ENCODE assay signal across 9 mouse cellular contexts in the genomic region with DNA sequence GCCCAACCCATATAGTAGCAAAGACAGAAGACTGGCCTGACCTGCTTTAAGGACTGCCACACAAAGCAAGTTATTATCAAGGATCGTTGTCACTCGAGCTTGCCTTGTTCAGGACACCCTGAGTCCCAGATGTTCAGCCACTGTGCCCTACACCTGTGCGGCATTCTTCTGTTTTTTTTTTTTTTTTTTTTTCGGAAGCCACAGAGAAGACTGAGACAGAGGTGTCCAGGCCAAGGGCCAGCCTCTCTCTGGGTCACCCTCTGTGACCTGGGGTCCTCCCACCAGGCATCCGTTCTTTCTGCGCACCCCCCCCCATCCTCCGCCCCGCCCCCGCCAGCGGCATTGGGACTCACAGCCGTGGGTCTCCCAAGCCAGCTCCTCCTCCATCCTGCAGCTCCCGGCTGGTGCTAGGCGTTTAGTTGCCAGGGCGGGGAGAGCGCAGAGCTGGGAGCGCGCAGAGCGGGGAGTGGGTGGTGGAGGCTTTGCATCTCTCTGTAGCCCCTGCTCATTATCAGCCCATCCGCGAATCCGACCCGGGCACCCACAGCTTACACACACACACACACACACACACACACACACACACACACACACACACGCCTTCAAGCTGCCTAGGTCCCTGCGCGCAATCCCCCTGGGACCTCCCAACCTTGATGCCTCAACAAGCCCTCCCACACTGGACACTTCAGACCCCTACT. TPM values are rescaled to one million over a fixed set of nuclear protein-coding genes. Genes with fewer than 3 reads are reported as not detected.
DNase-seq lines count a peak whose midpoint lies in the region; ATAC-seq and TF ChIP-seq lines count a peak whose summit lies in the region.
"Had no signal": no experiment of that assay in that cellular context is flagged by ENCODE, and none has a peak within 500 bp of the region (broad histone marks: within the 10 kb centered on the region; RNA-seq: fewer than 3 reads in every experiment).

A gene (minus strand): TSS at position 387 of the 698 bp plus-strand sequence.

- 0 out of 2 replicates have a peak, but pooled peaks cover 6% of the 10 kb centered on the region for H3K4me1 ChIP-seq in hindbrain, postnatal 0 days (ENCODE audit: insufficient read depth, low read length)
- peaks cover 20% of the 10 kb centered on the region for H3K4me1 ChIP-seq in liver, embryonic 12.5 days

- H3K36me3 ChIP-seq in hindbrain, postnatal 0 days (ENCODE audit: insufficient read depth, low read length), result no peaks in the 10 kb centered on the region
- no peaks in the 10 kb centered on the region for H3K36me3 ChIP-seq in liver, embryonic 12.5 days

- 2% methylated on average over 22 of the region's 25 CpGs for WGBS in hindbrain, postnatal 0 days
- 28% methylated on average over 21 of the region's 25 CpGs for WGBS in liver, embryonic 12.5 days (ENCODE audit: insufficient replicate concordance)

- peak within 1 kb of the TSS; percentile 69 for H3K4me2 ChIP-seq in hindbrain, postnatal 0 days (ENCODE audit: low read depth, low read length)
- peak within 1 kb of the TSS; percentile 38 for H3K4me2 ChIP-seq in liver, embryonic 12.5 days

- peak within 1 kb of the TSS; percentile 67 for H3K27ac ChIP-seq in hindbrain, postnatal 0 days
- no peak within 1 kb of the TSS for H3K27ac ChIP-seq in liver, embryonic 12.5 days

- H3K27me3 ChIP-seq in hindbrain, postnatal 0 days (ENCODE audit: insufficient read depth, low read length), result no peaks in the 10 kb centered on the region
- H3K27me3 ChIP-seq in liver, embryonic 12.5 days (replicated peaks), result peaks cover 39% of the 10 kb centered on the region

- no peaks in the 10 kb centered on the region for H3K9me3 ChIP-seq in hindbrain, postnatal 0 days (ENCODE audit: low read length)
- H3K9me3 ChIP-seq in liver, embryonic 12.5 days (replicated peaks), result no peaks in the 10 kb centered on the region

- DNase-seq in gastrocnemius, postnatal 10 days, result peak; percentile 33
- no peak for DNase-seq in gastrocnemius, postnatal 25 days
- peak; percentile 29 for DNase-seq in ES-CJ7 (ENCODE audit: low read depth, low spot score)
- peak; percentile 67 for DNase-seq in embryo, embryonic 11 days
- peak; percentile 83 for DNase-seq in hindbrain, postnatal 0 days (ENCODE audit: low spot score)
- DNase-seq in right cerebral cortex, postnatal 4 days, result peak; percentile 69
- no peak for DNase-seq in urinary bladder, postnatal 14 days (ENCODE audit: low spot score)

- H3K9ac ChIP-seq in hindbrain, postnatal 0 days (replicated peaks; ENCODE audit: low read length), result peak within 1 kb of the TSS; percentile 44
- H3K9ac ChIP-seq in liver, embryonic 12.5 days, result no peak within 1 kb of the TSS

- peak; percentile 85 for ATAC-seq in hindbrain, postnatal 0 days
- no peak for ATAC-seq in liver, embryonic 12.5 days

- peak within 1 kb of the TSS; percentile 32 for H3K4me3 ChIP-seq in hindbrain, postnatal 0 days (ENCODE audit: low read length)
- H3K4me3 ChIP-seq in liver, embryonic 12.5 days, result no peak within 1 kb of the TSS

- no peak for TF ChIP-seq CTCF in hindbrain, postnatal 0 days (IDR thresholded peaks at IDR 0.05; ENCODE audit: low read depth)

RNA-seq across cellular contexts. Expression of the gene that starts here (rescaled TPM):
- total RNA-seq in gastrocnemius, postnatal 10 days (2021), result not detected
- total RNA-seq in gastrocnemius, postnatal 25 days (2021), result not detected
- 3.7 and 5.9 TPM in 2 replicates for total RNA-seq in hindbrain, postnatal 0 days (2014; rRNA removed)
- 0.81 and 1.2 TPM in 2 replicates for polyA plus RNA-seq in hindbrain, postnatal 0 days (2015; fragmentation: Nextera tagmentation; extraction: Ambion mirVana)
- not detected in 2 replicates for polyA plus RNA-seq in liver, embryonic 12.5 days (2016; fragmentation: Nextera tagmentation; extraction: Ambion mirVana)
- polyA plus RNA-seq: C2C12 had no signal

Comparison
In these comparisons a context has a peak if more than half of its experiments do, and no peak if none do; other contexts are left out.
1. Peak in DNase-seq in gastrocnemius, postnatal 10 days; RNA of the gene not detected or under 1 TPM.
2. DNase-seq: peak in ES-CJ7 (single experiment), embryo, embryonic 11 days (single experiment), hindbrain, postnatal 0 days (single experiment) and right cerebral cortex, postnatal 4 days (single experiment); none in gastrocnemius, postnatal 25 days (single experiment) and urinary bladder, postnatal 14 days (single experiment).